ENCODE assay signal across 8 mouse cellular contexts in the genomic region with DNA sequence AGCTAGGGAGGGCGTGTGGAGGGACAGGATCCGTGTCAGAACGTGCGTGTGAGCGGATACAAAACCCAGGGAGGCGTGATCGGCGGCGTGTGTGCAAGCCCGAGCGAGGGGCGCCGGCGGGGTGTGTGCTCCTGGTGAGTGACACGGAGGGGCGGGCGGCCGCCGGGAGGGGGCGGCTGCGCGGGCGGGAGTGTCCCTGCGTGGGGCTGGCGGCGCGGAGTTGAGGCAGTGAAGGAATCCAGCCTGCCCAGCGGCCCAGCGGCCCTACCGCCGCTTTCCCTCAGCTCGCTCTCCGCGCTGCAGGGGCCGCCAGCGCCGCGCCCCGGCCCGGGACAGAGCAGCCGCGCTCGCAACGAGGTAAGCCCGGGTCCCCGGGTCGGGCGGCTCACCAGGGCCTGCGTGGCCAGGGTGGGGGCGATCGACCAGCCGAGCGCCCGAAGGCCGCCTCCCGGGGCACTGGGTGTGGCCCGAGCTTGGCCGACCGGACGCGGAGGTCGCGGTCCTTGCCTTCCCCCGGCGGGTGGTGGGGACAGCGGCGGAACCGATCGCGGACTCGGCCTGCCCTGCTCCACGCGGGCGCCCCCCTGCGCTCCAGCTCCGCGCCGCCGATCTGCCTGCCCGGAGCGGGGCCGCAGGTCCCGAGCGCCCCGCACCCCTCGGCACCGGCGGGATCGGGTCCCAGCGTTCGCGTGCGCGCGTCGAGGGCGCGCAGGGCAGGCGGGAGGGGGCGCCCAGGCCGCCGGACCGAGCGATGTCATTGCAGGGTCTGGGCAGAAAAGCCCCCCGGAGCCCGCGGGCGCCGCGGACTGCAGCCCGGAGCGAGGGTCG. TPM values are rescaled to one million over a fixed set of nuclear protein-coding genes. Genes with fewer than 3 reads are reported as not detected.
DNase-seq lines count a peak whose midpoint lies in the region; ATAC-seq and TF ChIP-seq lines count a peak whose summit lies in the region.

No protein-coding gene starts in this region.

- peak overlapping the region; percentile 69 for H3K4me2 ChIP-seq in heart, embryonic 11.5 days
- H3K4me2 ChIP-seq in kidney, embryonic 15.5 days: peak overlapping the region; percentile 89
- H3K4me2 ChIP-seq in liver, embryonic 12.5 days: peak overlapping the region; percentile 71
- H3K4me2 ChIP-seq in neural tube, embryonic 13.5 days: peak overlapping the region; percentile 86

- peak overlapping the region; percentile 67 for H3K4me3 ChIP-seq in embryonic fibroblast, embryonic 13.5 days (ENCODE audit: insufficient read depth, low read length)
- H3K4me3 ChIP-seq in heart, embryonic 11.5 days (ENCODE audit: low read depth, low read length): peak overlapping the region; percentile 70
- peak overlapping the region; percentile 86 for H3K4me3 ChIP-seq in kidney, embryonic 15.5 days (replicated peaks)
- peak overlapping the region; percentile 61 for H3K4me3 ChIP-seq in liver, embryonic 12.5 days
- H3K4me3 ChIP-seq in neural tube, embryonic 13.5 days: peak overlapping the region; percentile 83

- DNase-seq in left cerebral cortex, adult 18-20 months (ENCODE audit: low spot score in 2 of 2): peak; percentile 46 to 70
- DNase-seq in left cerebral cortex, adult 11 months (ENCODE audit: low spot score): no peak
- DNase-seq in thymus, adult 18-20 months: peak; percentile 38 to 54

- H3K36me3 ChIP-seq in heart, embryonic 11.5 days (ENCODE audit: control insufficient read depth, insufficient read depth, low read length): no peaks in the 10 kb centered on the region
- H3K36me3 ChIP-seq in kidney, embryonic 15.5 days: no peaks in the 10 kb centered on the region
- H3K36me3 ChIP-seq in liver, embryonic 12.5 days: no peaks in the 10 kb centered on the region
- H3K36me3 ChIP-seq in neural tube, embryonic 13.5 days: no peaks in the 10 kb centered on the region

- H3K27ac ChIP-seq in embryonic fibroblast, embryonic 13.5 days (ENCODE audit: insufficient read depth, low read length): peak overlapping the region; percentile 33
- H3K27ac ChIP-seq in heart, embryonic 11.5 days (ENCODE audit: low read depth, low read length): peak overlapping the region; percentile 91
- peak overlapping the region; percentile 96 for H3K27ac ChIP-seq in kidney, embryonic 15.5 days
- peak overlapping the region; percentile 75 for H3K27ac ChIP-seq in liver, embryonic 12.5 days
- H3K27ac ChIP-seq in neural tube, embryonic 13.5 days (replicated peaks): peak overlapping the region; percentile 95

- under 1% methylated on average over 77 of the region's 113 CpGs for WGBS in heart, embryonic 11.5 days (ENCODE audit: insufficient replicate concordance)
- WGBS in kidney, embryonic 15.5 days: under 1% methylated on average over 109 of the region's 113 CpGs
- under 1% methylated on average over 88 of the region's 113 CpGs for WGBS in liver, embryonic 12.5 days (ENCODE audit: insufficient replicate concordance)
- WGBS in neural tube, embryonic 13.5 days: under 1% methylated on average over 106 of the region's 113 CpGs

- peak; percentile 52; the same call in 1 of the 2 replicates for TF ChIP-seq POLR2A in embryonic fibroblast, embryonic 13.5 days (IDR thresholded peaks at IDR 0.05; ENCODE audit: low read depth, low read length)

- TF ChIP-seq CTCF in embryonic fibroblast, embryonic 13.5 days (IDR thresholded peaks at IDR 0.05; ENCODE audit: borderline replicate concordance, insufficient read depth, low read length): no peak

- H3K27me3 ChIP-seq in heart, embryonic 11.5 days (ENCODE audit: control insufficient read depth, insufficient read depth, low read length): no peaks in the 10 kb centered on the region
- no peaks in the 10 kb centered on the region for H3K27me3 ChIP-seq in kidney, embryonic 15.5 days
- H3K27me3 ChIP-seq in liver, embryonic 12.5 days (replicated peaks): peaks cover 37% of the 10 kb centered on the region
- no peaks in the 10 kb centered on the region for H3K27me3 ChIP-seq in neural tube, embryonic 13.5 days

- H3K4me1 ChIP-seq in embryonic fibroblast, embryonic 13.5 days (ENCODE audit: control insufficient read depth, insufficient read depth, low read length): no peaks in the 10 kb centered on the region
- H3K4me1 ChIP-seq in heart, embryonic 11.5 days (ENCODE audit: control insufficient read depth, insufficient read depth, low read length): no peaks in the 10 kb centered on the region
- H3K4me1 ChIP-seq in kidney, embryonic 15.5 days: peaks cover 17% of the 10 kb centered on the region; the same call in 1 of the 2 replicates
- H3K4me1 ChIP-seq in liver, embryonic 12.5 days: no peaks in the 10 kb centered on the region
- peaks cover 22% of the 10 kb centered on the region for H3K4me1 ChIP-seq in neural tube, embryonic 13.5 days (replicated peaks)

- peak; percentile 78 for ATAC-seq in heart, embryonic 11.5 days (replicated peaks; ENCODE audit: insufficient number of reproducible peaks, low FRiP score, low TSS enrichment)
- peak; percentile 90 for ATAC-seq in kidney, embryonic 15.5 days (replicated peaks; ENCODE audit: low FRiP score)
- peak; percentile 69 for ATAC-seq in liver, embryonic 12.5 days
- ATAC-seq in neural tube, embryonic 13.5 days (ENCODE audit: low read depth): peak; percentile 91

- no peaks in the 10 kb centered on the region for H3K9me3 ChIP-seq in heart, embryonic 11.5 days (replicated peaks; ENCODE audit: control insufficient read depth, low read length)
- no peaks in the 10 kb centered on the region for H3K9me3 ChIP-seq in kidney, embryonic 15.5 days (replicated peaks)
- H3K9me3 ChIP-seq in liver, embryonic 12.5 days (replicated peaks): no peaks in the 10 kb centered on the region
- no peaks in the 10 kb centered on the region for H3K9me3 ChIP-seq in neural tube, embryonic 13.5 days

- H3K9ac ChIP-seq in heart, embryonic 11.5 days (ENCODE audit: low read depth, low read length): peak overlapping the region; percentile 90
- peak overlapping the region; percentile 88 for H3K9ac ChIP-seq in kidney, embryonic 15.5 days
- H3K9ac ChIP-seq in liver, embryonic 12.5 days: peak overlapping the region; percentile 69
- H3K9ac ChIP-seq in neural tube, embryonic 13.5 days: peak overlapping the region; percentile 95

RNA-seq across cellular contexts. Expression of gene Spats2l, which starts 0.9 kb away (rescaled TPM):
- 10 to 100 TPM; 34.5 to 39.7 TPM for total RNA-seq in left cerebral cortex, adult 18-20 months (2021)
- polyA plus RNA-seq in embryonic fibroblast, embryonic 13.5 days (2011; ENCODE audit: insufficient read length, low read depth, missing spikeins): 24.4 and 50.3 TPM in 2 replicates
- polyA plus RNA-seq in heart, embryonic 11.5 days (2014; fragmentation: Nextera tagmentation; extraction: Ambion mirVana): 41.6 and 51.5 TPM in 2 replicates
- 62.3 and 63.8 TPM in 2 replicates for polyA plus RNA-seq in kidney, embryonic 15.5 days (2015; fragmentation: Nextera tagmentation; extraction: Ambion mirVana)
- 9.9 and 12.5 TPM in 2 replicates for polyA plus RNA-seq in liver, embryonic 12.5 days (2016; fragmentation: Nextera tagmentation; extraction: Ambion mirVana)
- polyA plus RNA-seq in neural tube, embryonic 13.5 days (2015; fragmentation: Nextera tagmentation; extraction: Ambion mirVana): 52.5 and 53.1 TPM in 2 replicates

Comparison
In these comparisons a context has a peak if more than half of its experiments do, and no peak if none do; other contexts are left out.
1. H3K27ac ChIP-seq: peak in every context shown above with its lines; median percentile 96 in kidney, embryonic 15.5 days; 95 in neural tube, embryonic 13.5 days; 91 in heart, embryonic 11.5 days; 75 in liver, embryonic 12.5 days; 33 in embryonic fibroblast, embryonic 13.5 days.